Mouse (Mus musculus): ENCODE measurements around the gene Atg10. TPM values are rescaled to one million over a fixed set of nuclear protein-coding genes. Genes with fewer than 3 reads are reported as not detected.

The Atg10 gene
- polyA plus RNA-seq, 1 experiment from 2014 or later = 4.8 TPM

DNA sequence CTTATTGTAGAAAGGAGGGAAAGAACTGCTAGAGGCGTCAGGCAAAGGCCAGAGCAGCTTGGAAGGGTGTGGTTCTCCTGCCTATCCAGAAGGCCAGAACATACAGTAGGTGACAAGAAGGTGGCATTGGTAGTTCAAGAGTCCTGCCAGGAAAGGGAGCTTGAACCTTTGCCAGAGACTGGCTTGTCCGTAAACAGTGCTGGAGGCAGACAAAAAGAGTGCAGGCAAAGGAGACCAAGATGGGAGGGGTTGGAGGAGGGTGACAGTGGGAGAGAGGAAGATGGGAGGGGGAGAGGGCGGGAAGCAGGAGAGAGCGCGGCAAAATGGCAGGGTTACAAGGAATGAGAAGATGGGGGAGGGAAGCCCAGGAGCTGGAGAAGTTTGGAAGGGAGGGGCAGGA is 61.3 kb downstream of the Atg10 start:
- no peak overlapping the region for H3K9ac ChIP-seq (replicated peaks)
- H3K27me3 ChIP-seq (ENCODE audit: insufficient read depth, low read length) = no peaks in the 10 kb centered on the region
- H3K36me3 ChIP-seq (replicated peaks; ENCODE audit: insufficient read depth, low read length) = no peaks in the 10 kb centered on the region
- TF ChIP-seq EP300 (IDR thresholded peaks at IDR 0.05; ENCODE audit: low read depth) (no peak), CTCF (IDR thresholded peaks at IDR 0.05; ENCODE audit: low read depth) (no peak)
- 73% methylated on average over 5 of the region's 5 CpGs for WGBS (ENCODE audit: insufficient replicate concordance)
- H3K27ac ChIP-seq (ENCODE audit: low read depth) = no peak overlapping the region
- ATAC-seq (no peak), DNase-seq (no peak)
- H3K9me3 ChIP-seq (ENCODE audit: low read length) = no peaks in the 10 kb centered on the region
- no peak overlapping the region for H3K4me3 ChIP-seq (ENCODE audit: low read depth, low read length)
- H3K4me2 ChIP-seq (ENCODE audit: low read depth, low read length) = no peak overlapping the region
- H3K4me1 ChIP-seq (ENCODE audit: insufficient read depth) = no peaks in the 10 kb centered on the region

DNA sequence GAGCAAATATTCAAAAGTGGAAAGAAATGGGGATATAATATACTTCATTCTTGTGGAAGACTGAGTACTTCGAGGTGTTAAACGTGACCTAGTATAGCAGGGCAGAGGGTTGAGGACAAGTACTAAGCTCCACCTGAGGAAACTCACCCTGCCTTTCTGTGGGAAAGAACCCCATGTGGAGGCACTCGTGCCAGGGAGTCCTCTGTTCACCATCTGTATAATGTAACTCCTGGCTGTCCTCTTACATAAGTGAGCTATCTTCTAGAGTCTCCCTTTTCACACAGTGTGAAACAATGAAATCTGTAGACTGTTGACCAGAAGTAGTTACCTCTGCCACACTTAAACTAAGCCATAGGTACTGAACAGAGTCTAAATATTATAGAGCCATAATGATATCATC is 63.2 kb downstream of the Atg10 start:
- ATAC-seq (no peak), DNase-seq (no peak)
- Histone ChIP-seq H3K9ac (replicated peaks) (no peak overlapping the region), H3K9me3 (ENCODE audit: low read length) (no peaks in the 10 kb centered on the region), H3K4me3 (ENCODE audit: low read depth, low read length) (no peak overlapping the region), H3K4me2 (ENCODE audit: low read depth, low read length) (no peak overlapping the region), H3K27me3 (ENCODE audit: insufficient read depth, low read length) (no peaks in the 10 kb centered on the region), H3K4me1 (ENCODE audit: insufficient read depth) (0 out of 2 replicates have a peak, but pooled peaks cover 2% of the 10 kb centered on the region), H3K36me3 (replicated peaks; ENCODE audit: insufficient read depth, low read length) (no peaks in the 10 kb centered on the region), H3K27ac (ENCODE audit: low read depth) (no peak overlapping the region)
- 78% methylated on average over 3 of the region's 3 CpGs for WGBS (ENCODE audit: insufficient replicate concordance)
- TF ChIP-seq CTCF (IDR thresholded peaks at IDR 0.05; ENCODE audit: low read depth) (no peak), EP300 (IDR thresholded peaks at IDR 0.05; ENCODE audit: low read depth) (no peak)

DNA sequence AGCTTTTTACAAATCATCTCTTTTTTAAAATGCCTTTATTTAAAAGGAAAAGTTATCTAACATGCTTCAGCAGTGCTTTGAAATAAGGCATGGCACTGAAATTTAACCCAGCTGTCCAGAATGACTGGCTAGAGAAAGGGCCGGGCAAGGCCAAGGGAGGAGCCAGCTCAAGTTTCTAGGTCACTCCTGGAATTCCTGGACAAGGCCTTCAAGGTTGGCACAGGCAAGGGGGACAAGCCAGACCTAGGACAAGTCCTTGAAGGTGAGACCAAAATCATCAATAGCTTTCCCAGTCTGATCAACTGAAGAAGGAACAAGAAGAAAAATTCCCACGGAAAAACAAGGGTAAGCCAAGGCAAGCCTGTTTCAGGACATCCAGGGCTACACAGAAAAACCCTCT is 63.9 kb downstream of the Atg10 start:
- Histone ChIP-seq H3K4me1 (ENCODE audit: insufficient read depth) (0 out of 2 replicates have a peak, but pooled peaks cover 2% of the 10 kb centered on the region), H3K9ac (replicated peaks) (no peak overlapping the region), H3K27ac (ENCODE audit: low read depth) (no peak overlapping the region), H3K4me2 (ENCODE audit: low read depth, low read length) (no peak overlapping the region), H3K36me3 (replicated peaks; ENCODE audit: insufficient read depth, low read length) (no peaks in the 10 kb centered on the region), H3K4me3 (ENCODE audit: low read depth, low read length) (no peak overlapping the region), H3K9me3 (ENCODE audit: low read length) (no peaks in the 10 kb centered on the region), H3K27me3 (ENCODE audit: insufficient read depth, low read length) (no peaks in the 10 kb centered on the region)
- WGBS (ENCODE audit: insufficient replicate concordance) = 78% methylated on average over 2 of the region's 2 CpGs
- ATAC-seq (no peak), DNase-seq (no peak)
- TF ChIP-seq CTCF (IDR thresholded peaks at IDR 0.05; ENCODE audit: low read depth) (no peak), EP300 (IDR thresholded peaks at IDR 0.05; ENCODE audit: low read depth) (no peak)

DNA sequence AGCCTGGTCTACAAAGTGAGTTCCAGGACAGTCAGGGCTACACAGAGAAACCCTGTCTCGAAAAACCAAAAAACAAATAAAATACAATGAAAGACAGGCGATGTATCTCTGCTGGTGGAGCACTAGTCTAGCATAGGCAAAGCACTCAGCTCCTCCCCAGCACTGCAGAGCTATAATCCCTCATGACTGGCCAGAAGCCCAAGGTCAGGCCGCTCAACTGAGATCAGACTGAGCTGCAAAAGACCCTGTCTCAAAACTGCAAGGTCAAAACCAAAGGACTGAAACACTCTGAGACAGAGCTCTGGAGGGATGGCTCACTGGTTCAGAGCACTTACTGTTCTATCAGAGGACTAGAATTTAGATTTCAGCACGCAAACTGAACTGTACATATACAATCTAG is 65.8 kb downstream of the Atg10 start:
- TF ChIP-seq EP300 (IDR thresholded peaks at IDR 0.05; ENCODE audit: low read depth) (no peak), CTCF (IDR thresholded peaks at IDR 0.05; ENCODE audit: low read depth) (no peak)
- Histone ChIP-seq H3K4me3 (ENCODE audit: low read depth, low read length) (no peak overlapping the region), H3K4me2 (ENCODE audit: low read depth, low read length) (no peak overlapping the region), H3K27ac (ENCODE audit: low read depth) (no peak overlapping the region), H3K9ac (replicated peaks) (no peak overlapping the region), H3K27me3 (ENCODE audit: insufficient read depth, low read length) (no peaks in the 10 kb centered on the region), H3K9me3 (ENCODE audit: low read length) (no peaks in the 10 kb centered on the region), H3K36me3 (replicated peaks; ENCODE audit: insufficient read depth, low read length) (no peaks in the 10 kb centered on the region), H3K4me1 (ENCODE audit: insufficient read depth) (0 out of 2 replicates have a peak, but pooled peaks cover 2% of the 10 kb centered on the region)
- DNase-seq (no peak), ATAC-seq (no peak)
- 85% methylated on average over 4 of the region's 4 CpGs for WGBS (ENCODE audit: insufficient replicate concordance)

DNA sequence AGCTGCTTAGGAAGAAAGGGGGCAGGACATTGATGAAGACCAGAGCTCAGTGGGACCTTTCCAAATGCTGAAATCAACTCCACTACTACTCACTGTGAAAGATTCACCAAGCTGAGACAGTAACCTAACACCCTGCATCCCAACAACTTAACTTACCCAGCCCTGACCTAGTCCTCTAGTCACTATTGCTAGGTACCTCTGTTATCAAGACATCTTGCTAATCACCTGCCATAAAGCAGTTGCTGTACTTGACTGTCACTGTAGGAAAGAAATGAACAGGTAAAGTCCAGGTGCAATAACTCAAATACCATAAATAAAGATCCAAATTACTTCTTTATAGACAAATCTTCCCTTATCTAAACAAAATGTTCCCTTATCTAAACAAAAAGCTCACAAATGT is 66.3 kb downstream of the Atg10 start:
- no peak overlapping the region for H3K4me3 ChIP-seq (ENCODE audit: low read depth, low read length)
- H3K36me3 ChIP-seq (replicated peaks; ENCODE audit: insufficient read depth, low read length) = no peaks in the 10 kb centered on the region
- H3K9ac ChIP-seq (replicated peaks) = no peak overlapping the region
- DNase-seq (no peak), ATAC-seq (no peak)
- H3K27ac ChIP-seq (ENCODE audit: low read depth) = no peak overlapping the region
- H3K27me3 ChIP-seq (ENCODE audit: insufficient read depth, low read length) = no peaks in the 10 kb centered on the region
- TF ChIP-seq CTCF (IDR thresholded peaks at IDR 0.05; ENCODE audit: low read depth) = no peak
- TF ChIP-seq EP300 (IDR thresholded peaks at IDR 0.05; ENCODE audit: low read depth) = no peak
- no peak overlapping the region for H3K4me2 ChIP-seq (ENCODE audit: low read depth, low read length)
- 0 out of 2 replicates have a peak, but pooled peaks cover 2% of the 10 kb centered on the region for H3K4me1 ChIP-seq (ENCODE audit: insufficient read depth)
- no peaks in the 10 kb centered on the region for H3K9me3 ChIP-seq (ENCODE audit: low read length)

DNA sequence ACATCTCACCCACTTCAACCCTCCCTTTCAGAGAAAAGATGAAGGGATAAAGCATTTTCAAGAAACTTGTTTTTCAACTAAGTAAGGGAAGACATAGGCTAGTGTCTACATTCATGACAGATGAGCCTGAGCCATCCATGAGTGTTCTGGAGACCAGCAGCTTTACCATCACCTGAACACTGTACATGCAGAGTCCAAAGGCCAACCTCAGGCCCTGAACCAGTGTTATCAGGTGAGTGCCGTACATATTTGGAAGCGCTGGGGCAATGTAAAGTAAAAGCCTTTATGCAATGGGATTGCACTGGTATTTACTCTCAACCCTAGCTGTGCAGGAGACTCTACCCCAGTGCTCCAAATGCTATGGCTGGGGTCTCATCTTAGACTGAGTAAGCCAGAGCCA is 66.8 kb downstream of the Atg10 start:
- 71% methylated on average over 2 of the region's 2 CpGs for WGBS (ENCODE audit: insufficient replicate concordance)

DNA sequence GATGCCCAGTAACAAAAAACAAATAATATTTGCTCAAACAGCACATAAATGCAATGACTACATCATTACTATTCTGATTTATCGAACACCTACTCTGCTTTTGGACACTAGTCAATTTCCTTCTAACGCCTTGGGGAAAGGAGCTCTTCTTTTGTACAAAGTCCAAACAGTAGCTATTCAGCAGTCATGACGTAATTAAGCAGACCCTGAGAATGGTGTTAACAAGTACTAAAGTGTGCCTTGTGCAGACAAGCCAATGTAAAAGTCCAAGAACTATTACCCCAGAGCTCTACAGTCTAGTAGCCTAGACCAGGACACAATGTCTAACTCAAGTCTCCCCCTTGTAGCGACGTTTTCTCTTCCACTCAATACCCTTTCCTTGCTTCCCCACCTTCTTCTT is 67.5 kb downstream of the Atg10 start:
- WGBS (ENCODE audit: insufficient replicate concordance) = 81% methylated on average over 5 of the region's 5 CpGs
- TF ChIP-seq EP300 (IDR thresholded peaks at IDR 0.05; ENCODE audit: low read depth) = no peak
- no peak for TF ChIP-seq CTCF (IDR thresholded peaks at IDR 0.05; ENCODE audit: low read depth)
- no peaks in the 10 kb centered on the region for H3K27me3 ChIP-seq (ENCODE audit: insufficient read depth, low read length)
- DNase-seq = no peak
- H3K9me3 ChIP-seq (ENCODE audit: low read length) = no peaks in the 10 kb centered on the region
- 0 out of 2 replicates have a peak, but pooled peaks cover 2% of the 10 kb centered on the region for H3K4me1 ChIP-seq (ENCODE audit: insufficient read depth)
- no peak overlapping the region for H3K4me3 ChIP-seq (ENCODE audit: low read depth, low read length)
- ATAC-seq = no peak
- H3K36me3 ChIP-seq (replicated peaks; ENCODE audit: insufficient read depth, low read length) = no peaks in the 10 kb centered on the region
- no peak overlapping the region for H3K27ac ChIP-seq (ENCODE audit: low read depth)
- H3K9ac ChIP-seq (replicated peaks) = no peak overlapping the region
- no peak overlapping the region for H3K4me2 ChIP-seq (ENCODE audit: low read depth, low read length)

More for the DNA sequence above, 66.8 kb downstream of the Atg10 start:
- DNase-seq (no peak), ATAC-seq (no peak)
- TF ChIP-seq CTCF (IDR thresholded peaks at IDR 0.05; ENCODE audit: low read depth) (no peak), EP300 (IDR thresholded peaks at IDR 0.05; ENCODE audit: low read depth) (no peak)
- Histone ChIP-seq H3K27ac (ENCODE audit: low read depth) (no peak overlapping the region), H3K4me1 (ENCODE audit: insufficient read depth) (0 out of 2 replicates have a peak, but pooled peaks cover 2% of the 10 kb centered on the region), H3K36me3 (replicated peaks; ENCODE audit: insufficient read depth, low read length) (no peaks in the 10 kb centered on the region), H3K9ac (replicated peaks) (no peak overlapping the region), H3K9me3 (ENCODE audit: low read length) (no peaks in the 10 kb centered on the region), H3K4me3 (ENCODE audit: low read depth, low read length) (no peak overlapping the region), H3K27me3 (ENCODE audit: insufficient read depth, low read length) (no peaks in the 10 kb centered on the region), H3K4me2 (ENCODE audit: low read depth, low read length) (no peak overlapping the region)
